Mouse (Mus musculus) limb, embryonic 15.5 days (tissue): ENCODE results near the gene Rbm12b1. TPM values are rescaled to one million over a fixed set of nuclear protein-coding genes. Genes with fewer than 3 reads are reported as not detected.
"Not testable (repeated sequence)": the region's sequence is repeated elsewhere in the genome, so short reads cannot be mapped to it uniquely, and the experiment has no call there.

Experiments used
- ATAC-seq: fragments of 200-750 bp; cut with Nextera tagmentation; 2 replicates; pipeline ENCODE4 v1.8.0; 2017; ENCODE audit warnings: low read depth, moderate TSS enrichment; ENCODE audit not compliant: insufficient number of reproducible peaks, low FRiP score, low TSS enrichment
- H3K27ac ChIP-seq: fragments of 300-500 bp; sonication (generic); 2 replicates; pipeline ENCODE4 v1.5.1; 2015; ENCODE audit warnings: moderate library complexity, mild to moderate bottlenecking, inconsistent platforms
- H3K27me3 ChIP-seq: fragments of 300-500 bp; sonication (generic); 2 replicates; pipeline ENCODE4 v1.6.1; 2015; ENCODE audit warnings: inconsistent platforms
- H3K36me3 ChIP-seq: fragments of 300-500 bp; sonication (generic); 2 replicates; pipeline ENCODE4 v1.6.1; 2015; ENCODE audit warnings: inconsistent platforms
- H3K4me1 ChIP-seq: fragments of 300-500 bp; sonication (generic); 2 replicates; pipeline ENCODE4 v1.6.1; 2015; ENCODE audit warnings: inconsistent platforms
- H3K4me2 ChIP-seq: fragments of 300-500 bp; sonication (generic); 2 replicates; pipeline ENCODE4 v1.6.1; 2015; ENCODE audit warnings: mild to moderate bottlenecking, inconsistent platforms
- H3K4me3 ChIP-seq: fragments of 300-500 bp; sonication (generic); 2 replicates; pipeline ENCODE4 v1.5.1; 2015; ENCODE audit warnings: mild to moderate bottlenecking, inconsistent platforms
- H3K9ac ChIP-seq: fragments of 300-500 bp; sonication (generic); 2 replicates; pipeline ENCODE4 v1.6.1; 2015; ENCODE audit warnings: inconsistent platforms
- H3K9me3 ChIP-seq: fragments of 300-500 bp; sonication (generic); 2 replicates; pipeline ENCODE4 v1.6.1; 2016; ENCODE audit warnings: inconsistent platforms
- WGBS: fragments of 180-500 bp; shearing (Covaris S2); methylation state at CpG from one replicate; pipeline ENCODE4 v1.1.7; 2015; 5-methylcytosine and 5-hydroxymethylcytosine counted together
- polyA plus RNA-seq: library from polyadenylated mRNA; unstranded; fragments of >200 nt; fragmentation: Nextera tagmentation; extraction: Ambion mirVana; gene quantifications from 2 replicates; pipeline ENCODE4 v1.2.1, GENCODE M21; 2015

Rbm12b1 gene
- polyA plus RNA-seq = 4.9 and 6.6 TPM in 2 replicates

- H3K9me3 ChIP-seq, H3K36me3 ChIP-seq, H3K4me1 ChIP-seq, H3K27me3 ChIP-seq, H3K9ac ChIP-seq: not testable (repeated sequence)
- Histone ChIP-seq H3K27ac (0 out of 2 replicates have a peak within 1 kb of the TSS, but pooled peaks have one; percentile 54), H3K4me3 (peak within 1 kb of the TSS; percentile 42), H3K4me2 (peak within 1 kb of the TSS; percentile 35)
- ATAC-seq = peak; percentile 94
- 8% methylated on average over 18 of the region's 32 CpGs for WGBS
Measured at GRCm38 (mm10) chr4:12140141-12140567, at the start of gene Rbm12b1. Gene Rbm12b1 (plus strand): TSS chr4:12140264.

- not testable (repeated sequence) for H3K9me3 ChIP-seq, H3K9ac ChIP-seq, H3K4me1 ChIP-seq, H3K27me3 ChIP-seq, H3K27ac ChIP-seq, H3K36me3 ChIP-seq
- WGBS = 13% methylated on average over 22 of the region's 40 CpGs
- ATAC-seq = peak; percentile 79
- Histone ChIP-seq H3K4me3 (peak overlapping the region; percentile 40), H3K4me2 (peak overlapping the region; percentile 35; the same call in 1 of the 2 replicates)
Measured at GRCm38 (mm10) chr4:12140592-12141062, 563 bp downstream of the Rbm12b1 start.

GRCm38 (mm10) chr4:12141516-12141915, 1.5 kb downstream of the Rbm12b1 start:
- H3K36me3 ChIP-seq, H3K27ac ChIP-seq, H3K4me1 ChIP-seq, ATAC-seq, H3K4me3 ChIP-seq, H3K9ac ChIP-seq, H3K4me2 ChIP-seq, H3K27me3 ChIP-seq, H3K9me3 ChIP-seq: not testable (repeated sequence)
- 91% methylated on average over 7 of the region's 7 CpGs for WGBS

- Histone ChIP-seq H3K4me3 (no peak overlapping the region), H3K4me1 (no peaks in the 10 kb centered on the region), H3K9me3 (no peaks in the 10 kb centered on the region), H3K9ac (no peak overlapping the region), H3K27me3 (no peaks in the 10 kb centered on the region), H3K36me3 (peaks cover 27% of the 10 kb centered on the region), H3K27ac (no peak overlapping the region), H3K4me2 (no peak overlapping the region)
- no peak for ATAC-seq
Measured at GRCm38 (mm10) chr4:12147660-12148059, 7.6 kb downstream of the Rbm12b1 start.

- H3K4me1 ChIP-seq = peaks cover 9% of the 10 kb centered on the region
- peak overlapping the region; percentile 91 for H3K9ac ChIP-seq
- peak overlapping the region; percentile 94 for H3K27ac ChIP-seq
- peaks cover 20% of the 10 kb centered on the region for H3K36me3 ChIP-seq
- no peaks in the 10 kb centered on the region for H3K27me3 ChIP-seq
- peak overlapping the region; percentile 81 for H3K4me3 ChIP-seq
- H3K9me3 ChIP-seq = no peaks in the 10 kb centered on the region
- WGBS = 11% methylated on average over 9 of the region's 9 CpGs
- ATAC-seq = no peak
- H3K4me2 ChIP-seq = peak overlapping the region; percentile 61
Measured at GRCm38 (mm10) chr4:12170986-12171317, 30.9 kb downstream of the Rbm12b1 start.

- Histone ChIP-seq H3K4me3 (peak within 1 kb of the TSS; percentile 81), H3K4me2 (peak within 1 kb of the TSS; percentile 61), H3K27me3 (no peaks in the 10 kb centered on the region), H3K9ac (peak within 1 kb of the TSS; percentile 91), H3K27ac (peak within 1 kb of the TSS; percentile 94), H3K36me3 (peaks cover 15% of the 10 kb centered on the region), H3K4me1 (peaks cover 9% of the 10 kb centered on the region), H3K9me3 (no peaks in the 10 kb centered on the region)
- WGBS = under 1% methylated on average over 74 of the region's 74 CpGs
- ATAC-seq = peak; percentile 77
Measured at GRCm38 (mm10) chr4:12171318-12172091, 31.4 kb downstream of the Rbm12b1 start, which contains the start of gene Fam92a. Gene Fam92a (minus strand): TSS chr4:12172015.

- no peak overlapping the region for H3K9ac ChIP-seq
- 86% methylated on average over 10 of the region's 10 CpGs for WGBS
- H3K9me3 ChIP-seq = no peaks in the 10 kb centered on the region
- ATAC-seq = no peak
- H3K4me3 ChIP-seq = no peak overlapping the region
- no peaks in the 10 kb centered on the region for H3K27me3 ChIP-seq
- no peak overlapping the region for H3K4me2 ChIP-seq
- H3K4me1 ChIP-seq = no peaks in the 10 kb centered on the region
- no peaks in the 10 kb centered on the region for H3K36me3 ChIP-seq
- H3K27ac ChIP-seq = no peak overlapping the region
Measured at GRCm38 (mm10) chr4:12178992-12179391, 38.9 kb downstream of the Rbm12b1 start.

Other genes with a start within 250 kb of the Rbm12b1 start
- gene Gm10604, start 159.0 kb upstream of the Rbm12b1 start, polyA plus RNA-seq = 0.34 and 0.56 TPM in 2 replicates
- gene Rbm12b2, start 50.8 kb upstream of the Rbm12b1 start, polyA plus RNA-seq = 11.3 and 11.5 TPM in 2 replicates
- 86.3 and 88.2 TPM in 2 replicates for gene Fam92a, start 31.8 kb downstream of the Rbm12b1 start, polyA plus RNA-seq